Mouse (Mus musculus) hindbrain, embryonic 10.5 days (tissue): ENCODE results near the gene Arhgap6. TPM values are rescaled to one million over a fixed set of nuclear protein-coding genes. Genes with fewer than 3 reads are reported as not detected.

Experiments used
- DNase-seq: peaks from one replicate; pipeline ENCODE4 v3.0.0-alpha.2; 2017; ENCODE audit warnings: low spot score
- H3K27ac ChIP-seq: fragments of 300-500 bp; sonication (generic); 2 replicates; pipeline ENCODE4 v1.5.1; 2016; ENCODE audit warnings: mild to moderate bottlenecking, moderate library complexity
- H3K27me3 ChIP-seq: fragments of 300-500 bp; sonication (generic); 2 replicates; pipeline ENCODE4 v1.6.1; 2016; ENCODE audit warnings: mild to moderate bottlenecking; ENCODE audit not compliant: poor library complexity, insufficient read depth, severe bottlenecking
- H3K36me3 ChIP-seq: fragments of 300-500 bp; sonication (generic); 2 replicates; pipeline ENCODE4 v1.6.1; 2016; ENCODE audit warnings: mild to moderate bottlenecking, moderate library complexity
- H3K4me1 ChIP-seq: fragments of 300-500 bp; sonication (generic); replicated peaks from 2 replicates; pipeline ENCODE4 v1.6.1; 2016; ENCODE audit warnings: mild to moderate bottlenecking
- H3K4me3 ChIP-seq: fragments of 300-500 bp; sonication (generic); 2 replicates; pipeline ENCODE4 v1.5.1; 2016; ENCODE audit warnings: mild to moderate bottlenecking, moderate library complexity
- H3K9me3 ChIP-seq: fragments of 300-500 bp; sonication (generic); 2 replicates; pipeline ENCODE4 v1.6.1; 2016; ENCODE audit warnings: mild to moderate bottlenecking, moderate library complexity
- WGBS: fragments of 180-500 bp; shearing (Covaris S2); methylation state at CpG from one replicate; pipeline ENCODE4 v1.1.7; 2016; 5-methylcytosine and 5-hydroxymethylcytosine counted together
- polyA plus RNA-seq: library from polyadenylated mRNA; unstranded; fragments of >200 nt; fragmentation: Nextera tagmentation; extraction: Ambion mirVana; gene quantifications from 2 replicates; pipeline ENCODE4 v1.2.1, GENCODE M21; 2016

Arhgap6 gene
- polyA plus RNA-seq, 1 experiment from 2014 or later, result 0.72 TPM

- DNase-seq, result no peak
- H3K36me3 ChIP-seq, result no peaks in the 10 kb centered on the region
- 72% methylated on average over 2 of the region's 2 CpGs for WGBS
- no peak overlapping the region for H3K27ac ChIP-seq
- H3K4me1 ChIP-seq, result no peaks in the 10 kb centered on the region
- H3K9me3 ChIP-seq, result no peaks in the 10 kb centered on the region
- no peak overlapping the region for H3K4me3 ChIP-seq
- H3K27me3 ChIP-seq, result peaks cover 46% of the 10 kb centered on the region
These were observed 299.7 kb downstream of the Arhgap6 start for GRCm38 (mm10) chrX:169094601-169095000.

- Histone ChIP-seq H3K27ac (no peak overlapping the region), H3K27me3 (peaks cover 42% of the 10 kb centered on the region), H3K4me1 (no peaks in the 10 kb centered on the region), H3K4me3 (no peak overlapping the region), H3K9me3 (no peaks in the 10 kb centered on the region), H3K36me3 (no peaks in the 10 kb centered on the region)
- no peak for DNase-seq
These were observed 300.7 kb downstream of the Arhgap6 start for GRCm38 (mm10) chrX:169095584-169095983.

DNA sequence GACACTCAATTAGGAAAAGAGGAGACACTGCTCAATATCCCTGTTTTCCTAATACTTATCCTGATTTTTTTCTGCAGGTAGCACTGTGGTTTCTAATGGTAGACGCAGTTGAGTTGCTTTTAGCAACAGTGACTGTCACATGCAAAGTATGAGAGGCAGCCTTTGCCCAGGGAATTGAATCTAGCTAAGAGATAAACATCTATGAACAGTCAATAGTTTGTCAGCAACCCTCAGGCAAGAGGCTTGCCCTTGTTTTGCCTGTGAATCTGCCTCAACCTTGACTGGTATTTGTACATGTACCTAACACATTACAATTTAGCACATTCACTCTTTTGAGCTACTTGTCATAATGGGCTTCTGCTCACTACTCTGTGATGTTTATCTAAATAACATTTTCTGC is 307.8 kb downstream of the Arhgap6 start:
- no peak for DNase-seq
- WGBS, result 79% methylated on average over 1 of the region's 1 CpGs
- peaks cover 49% of the 10 kb centered on the region for H3K27me3 ChIP-seq
- no peak overlapping the region for H3K27ac ChIP-seq
- H3K4me1 ChIP-seq, result no peaks in the 10 kb centered on the region
- no peak overlapping the region for H3K4me3 ChIP-seq
- no peaks in the 10 kb centered on the region for H3K36me3 ChIP-seq
- H3K9me3 ChIP-seq, result no peaks in the 10 kb centered on the region

GRCm38 (mm10) chrX:169106048-169106622 is 311.2 kb downstream of the Arhgap6 start:
- H3K4me3 ChIP-seq, result no peak overlapping the region
- WGBS, result 63% methylated on average over 4 of the region's 4 CpGs
- peaks cover 52% of the 10 kb centered on the region for H3K27me3 ChIP-seq
- DNase-seq, result peak; percentile 1
- H3K27ac ChIP-seq, result no peak overlapping the region
- H3K9me3 ChIP-seq, result no peaks in the 10 kb centered on the region
- no peaks in the 10 kb centered on the region for H3K4me1 ChIP-seq
- H3K36me3 ChIP-seq, result no peaks in the 10 kb centered on the region

DNA sequence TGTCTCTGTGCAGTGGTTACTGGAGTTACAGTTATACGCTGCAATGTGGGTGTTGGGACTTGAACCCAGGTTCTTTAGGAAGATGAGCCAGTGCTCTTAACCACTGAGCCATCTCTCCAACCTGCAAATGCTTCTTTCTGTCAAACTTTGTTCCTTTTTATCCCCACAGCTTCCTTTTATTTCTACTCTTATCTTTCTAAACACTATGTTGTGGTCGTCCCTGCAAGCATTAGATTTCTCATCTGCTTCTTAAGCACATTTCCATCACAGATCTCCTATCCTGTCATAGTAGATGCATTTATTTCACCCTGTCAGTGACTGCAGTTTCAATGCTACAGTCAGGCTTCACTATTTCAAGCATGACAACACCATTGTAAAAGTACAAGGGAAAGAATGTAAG is 312.5 kb downstream of the Arhgap6 start:
- H3K36me3 ChIP-seq, result no peaks in the 10 kb centered on the region
- H3K4me3 ChIP-seq, result no peak overlapping the region
- 88% methylated on average over 2 of the region's 2 CpGs for WGBS
- no peaks in the 10 kb centered on the region for H3K4me1 ChIP-seq
- no peak for DNase-seq
- H3K9me3 ChIP-seq, result no peaks in the 10 kb centered on the region
- H3K27ac ChIP-seq, result no peak overlapping the region
- peaks cover 46% of the 10 kb centered on the region for H3K27me3 ChIP-seq

DNA sequence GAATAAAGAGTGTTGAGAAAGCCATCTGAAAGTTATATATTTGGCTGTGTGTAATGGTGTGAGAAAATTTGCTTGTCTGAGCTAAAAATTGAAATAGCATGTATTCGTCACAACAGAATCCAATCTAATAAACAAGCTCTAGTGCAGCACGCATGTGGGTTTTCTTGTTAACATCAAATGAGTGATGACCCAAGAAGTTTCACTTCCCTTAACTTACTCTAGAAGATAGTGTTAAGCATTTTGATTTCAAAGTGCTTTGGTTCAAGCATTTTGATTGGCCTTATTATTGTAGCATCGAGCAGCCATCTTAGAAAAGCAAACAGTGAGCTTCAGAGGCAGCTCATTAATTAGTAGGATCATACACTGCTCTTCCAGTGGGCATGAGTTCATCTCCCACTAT is 315.1 kb downstream of the Arhgap6 start:
- Histone ChIP-seq H3K36me3 (no peaks in the 10 kb centered on the region), H3K9me3 (no peaks in the 10 kb centered on the region), H3K4me1 (no peaks in the 10 kb centered on the region), H3K27ac (no peak overlapping the region), H3K27me3 (peaks cover 41% of the 10 kb centered on the region), H3K4me3 (no peak overlapping the region)
- 88% methylated on average over 3 of the region's 3 CpGs for WGBS
- DNase-seq, result no peak

DNA sequence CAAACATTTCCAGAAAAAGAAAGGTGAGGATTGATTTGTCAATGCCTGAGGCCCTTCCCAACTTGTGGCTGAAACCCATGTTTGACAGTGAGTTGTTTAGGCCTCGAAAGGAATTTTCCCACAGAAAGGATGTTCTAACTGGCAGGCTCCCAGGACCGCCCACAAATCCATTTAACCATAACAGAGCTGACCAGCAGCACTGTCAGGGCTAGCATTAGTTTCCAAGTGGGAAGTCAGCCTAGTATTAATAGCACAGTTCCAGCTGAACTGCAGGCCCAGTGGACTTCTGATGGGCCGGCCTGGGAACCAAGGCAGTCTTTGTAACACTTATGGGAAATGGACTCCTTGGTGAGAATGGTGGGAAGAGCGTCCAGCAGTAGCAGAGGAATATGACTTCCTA is 317.8 kb downstream of the Arhgap6 start:
- DNase-seq, result no peak
- Histone ChIP-seq H3K36me3 (no peaks in the 10 kb centered on the region), H3K27ac (no peak overlapping the region), H3K4me3 (no peak overlapping the region), H3K9me3 (no peaks in the 10 kb centered on the region), H3K4me1 (no peaks in the 10 kb centered on the region), H3K27me3 (peaks cover 26% of the 10 kb centered on the region)
- WGBS, result 67% methylated on average over 4 of the region's 4 CpGs

DNA sequence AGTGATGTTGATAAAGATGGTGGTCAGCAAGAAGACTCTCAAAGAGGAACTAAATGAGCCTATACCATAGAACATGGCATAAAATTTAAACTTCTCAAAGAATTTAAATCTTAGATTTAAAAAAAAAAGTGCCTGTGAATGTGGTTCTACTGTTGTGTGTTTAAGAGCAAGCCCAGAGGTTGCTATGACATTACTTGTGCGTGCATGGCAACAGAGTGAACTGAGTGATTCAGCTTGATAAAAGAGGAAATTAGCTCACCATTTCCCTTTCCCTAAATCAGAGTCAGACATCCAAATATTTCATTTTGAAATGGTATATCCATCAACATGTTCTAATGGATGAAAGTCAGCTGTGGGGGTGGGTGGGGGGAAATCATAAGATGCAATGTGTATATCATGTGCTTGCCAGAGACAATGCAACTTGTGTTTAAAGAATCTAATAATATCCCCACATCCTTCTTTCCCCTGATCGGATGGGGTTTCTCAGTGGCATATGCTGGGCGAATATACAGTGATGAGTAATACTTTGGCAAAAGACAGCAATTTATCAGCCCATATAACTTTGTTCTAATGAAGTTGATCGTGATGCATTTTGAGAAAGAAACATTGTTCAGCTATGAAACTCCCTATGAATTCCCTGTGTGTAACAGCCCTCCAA is 328.3 kb downstream of the Arhgap6 start:
- DNase-seq, result no peak
- H3K4me1 ChIP-seq, result no peaks in the 10 kb centered on the region
- no peak overlapping the region for H3K27ac ChIP-seq
- WGBS, result 88% methylated on average over 4 of the region's 4 CpGs
- H3K9me3 ChIP-seq, result no peaks in the 10 kb centered on the region
- H3K4me3 ChIP-seq, result no peak overlapping the region
- H3K27me3 ChIP-seq, result peaks cover 9% of the 10 kb centered on the region; the same call in 1 of the 2 replicates
- H3K36me3 ChIP-seq, result no peaks in the 10 kb centered on the region

DNA sequence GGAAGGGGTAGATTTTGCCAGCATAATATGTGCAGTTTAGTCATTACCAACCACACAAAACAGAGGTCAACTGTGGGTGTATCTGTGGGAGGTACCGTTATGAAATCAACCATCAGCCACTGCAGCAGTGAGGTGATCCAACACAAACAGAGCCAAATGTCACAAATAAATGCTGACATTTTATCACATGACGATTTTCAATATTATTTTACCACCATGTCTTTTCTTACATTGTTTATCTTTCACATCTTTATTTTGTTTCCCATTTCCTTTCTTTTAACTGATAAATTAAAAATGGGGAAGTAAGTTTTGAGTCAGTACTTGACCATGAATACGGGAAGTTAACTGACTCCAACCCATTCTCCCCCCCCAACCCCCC is 328.9 kb downstream of the Arhgap6 start:
- no peaks in the 10 kb centered on the region for H3K4me1 ChIP-seq
- no peak overlapping the region for H3K4me3 ChIP-seq
- H3K9me3 ChIP-seq, result no peaks in the 10 kb centered on the region
- DNase-seq, result no peak
- 80% methylated on average over 3 of the region's 3 CpGs for WGBS
- no peak overlapping the region for H3K27ac ChIP-seq
- no peaks in the 10 kb centered on the region for H3K36me3 ChIP-seq
- peaks cover 9% of the 10 kb centered on the region; the same call in 1 of the 2 replicates for H3K27me3 ChIP-seq

- DNase-seq, result no peak
- Histone ChIP-seq H3K27me3 (peaks cover 22% of the 10 kb centered on the region), H3K4me1 (no peaks in the 10 kb centered on the region), H3K9me3 (no peaks in the 10 kb centered on the region), H3K27ac (no peak overlapping the region), H3K4me3 (no peak overlapping the region), H3K36me3 (no peaks in the 10 kb centered on the region)
- WGBS, result 92% methylated on average over 7 of the region's 7 CpGs
These were observed 344.9 kb downstream of the Arhgap6 start for GRCm38 (mm10) chrX:169139758-169140157.

DNA sequence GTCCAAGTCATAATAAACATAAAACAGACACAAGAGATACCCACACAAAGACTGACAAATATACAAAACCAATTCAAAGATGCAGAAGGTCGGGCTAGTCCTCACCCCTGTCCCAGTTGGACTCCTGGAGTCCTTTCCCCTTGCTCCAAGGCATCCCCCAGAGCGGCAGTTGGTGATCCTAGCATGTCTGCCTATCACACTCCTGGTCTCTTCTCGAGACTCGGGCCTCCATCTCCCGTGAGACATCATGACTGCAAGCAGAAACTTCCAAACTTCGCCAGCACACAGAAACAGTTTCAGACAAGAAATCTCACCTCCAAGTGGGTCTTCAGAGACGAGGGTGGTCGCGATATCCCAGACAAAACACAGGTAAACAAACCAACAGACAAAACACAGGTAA is 345.6 kb downstream of the Arhgap6 start:
- no peaks in the 10 kb centered on the region for H3K4me1 ChIP-seq
- 90% methylated on average over 9 of the region's 9 CpGs for WGBS
- peaks cover 22% of the 10 kb centered on the region for H3K27me3 ChIP-seq
- H3K9me3 ChIP-seq, result no peaks in the 10 kb centered on the region
- no peak for DNase-seq
- no peaks in the 10 kb centered on the region for H3K36me3 ChIP-seq
- H3K4me3 ChIP-seq, result no peak overlapping the region
- H3K27ac ChIP-seq, result no peak overlapping the region

- peaks cover 34% of the 10 kb centered on the region for H3K27me3 ChIP-seq
- no peaks in the 10 kb centered on the region for H3K9me3 ChIP-seq
- no peaks in the 10 kb centered on the region for H3K36me3 ChIP-seq
- no peak overlapping the region for H3K4me3 ChIP-seq
- H3K4me1 ChIP-seq, result no peaks in the 10 kb centered on the region
- H3K27ac ChIP-seq, result no peak overlapping the region
- DNase-seq, result no peak
These were observed 358.9 kb downstream of the Arhgap6 start for GRCm38 (mm10) chrX:169153805-169154204.

DNA sequence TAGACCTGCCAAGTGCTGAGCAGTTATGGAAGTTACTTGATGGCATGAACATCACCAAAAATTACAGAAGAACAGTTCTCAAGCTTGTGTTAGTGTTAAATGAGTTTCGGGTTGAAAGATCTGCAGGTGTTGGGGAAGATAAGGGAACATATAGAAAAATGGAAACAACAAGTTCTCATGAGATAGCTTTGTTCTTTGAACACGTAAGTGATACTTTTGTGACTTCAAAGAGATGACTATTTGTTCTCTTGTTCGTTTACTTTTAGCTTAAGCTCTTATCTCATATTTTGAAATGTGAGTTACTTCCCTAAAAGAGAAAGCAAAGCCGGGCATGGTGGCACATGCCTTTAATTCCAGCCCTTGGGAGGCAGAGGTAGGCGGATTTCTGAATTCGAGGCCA is 363.5 kb downstream of the Arhgap6 start:
- Histone ChIP-seq H3K27me3 (peaks cover 17% of the 10 kb centered on the region; the same call in 1 of the 2 replicates), H3K4me3 (no peak overlapping the region), H3K27ac (no peak overlapping the region), H3K36me3 (no peaks in the 10 kb centered on the region), H3K4me1 (no peaks in the 10 kb centered on the region), H3K9me3 (no peaks in the 10 kb centered on the region)
- no peak for DNase-seq
- WGBS, result 85% methylated on average over 6 of the region's 6 CpGs

- Histone ChIP-seq H3K4me3 (no peak overlapping the region), H3K4me1 (no peaks in the 10 kb centered on the region), H3K27ac (no peak overlapping the region), H3K36me3 (no peaks in the 10 kb centered on the region), H3K9me3 (no peaks in the 10 kb centered on the region), H3K27me3 (peaks cover 33% of the 10 kb centered on the region)
- 90% methylated on average over 2 of the region's 2 CpGs for WGBS
- no peak for DNase-seq
These were observed 376.1 kb downstream of the Arhgap6 start for GRCm38 (mm10) chrX:169170981-169171380.
